Mouse (Mus musculus): ENCODE data around the gene Asb5. TPM values are rescaled to one million over a fixed set of nuclear protein-coding genes. Genes with fewer than 3 reads are reported as not detected.

Gene Asb5
- 1.2 TPM for polyA plus RNA-seq (2014; fragmentation: Illumina TruSeq; extraction: RNeasy Lipid Tissue Mini Kit (QIAGEN cat#74804); ENCODE audit: low read depth, low replicate concordance)

DNA sequence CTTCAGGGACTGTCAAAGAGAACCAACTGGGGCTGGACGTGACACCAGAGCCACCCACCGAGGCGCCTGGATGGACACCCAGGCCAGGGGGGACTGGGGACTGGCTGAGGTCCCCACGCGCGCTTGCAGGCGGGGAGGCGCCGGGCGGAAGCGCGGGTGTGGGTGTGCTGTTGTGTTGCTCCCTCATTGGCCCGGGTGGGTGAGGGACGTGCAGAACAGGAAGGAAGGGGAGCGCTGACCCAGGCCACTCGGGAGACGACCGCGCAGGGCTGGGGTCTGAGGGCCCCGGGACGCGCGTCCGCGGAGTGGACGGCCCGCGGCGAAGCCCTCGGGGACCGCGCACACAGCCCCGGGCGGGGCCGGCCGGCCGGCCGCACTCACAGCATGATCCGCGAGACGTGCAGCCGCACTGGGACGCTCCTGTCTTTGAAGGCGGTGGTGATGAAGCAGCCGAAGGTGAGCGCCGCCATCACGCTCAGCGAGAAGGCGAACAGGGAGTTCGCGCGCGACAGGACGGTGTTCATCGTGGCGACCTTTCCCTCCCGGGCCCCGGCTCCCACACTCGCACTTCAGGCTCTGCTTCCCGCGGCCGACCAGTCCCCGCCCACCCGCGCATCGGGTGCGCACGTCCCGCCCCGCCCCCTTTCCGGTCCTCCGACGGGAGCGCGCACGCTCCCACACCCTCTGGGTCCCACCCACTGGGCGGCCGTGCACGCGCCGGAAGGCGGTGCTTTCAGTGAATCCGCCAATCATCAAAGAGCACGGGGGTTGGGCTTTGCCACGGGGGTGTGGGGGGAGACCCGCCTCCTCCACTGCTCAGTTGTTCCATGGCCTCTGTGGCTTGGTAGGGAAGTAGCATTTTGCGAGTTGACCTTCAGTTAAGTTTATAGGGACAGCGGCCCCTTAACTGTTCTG is at the start of gene Asb5, which contains the start of gene Spcs3:
Gene Asb5, plus strand, starts transcription at position 199 of the 915 bp plus-strand sequence.
Gene Spcs3, minus strand, starts transcription at position 617 of the 915 bp plus-strand sequence.

DNA sequence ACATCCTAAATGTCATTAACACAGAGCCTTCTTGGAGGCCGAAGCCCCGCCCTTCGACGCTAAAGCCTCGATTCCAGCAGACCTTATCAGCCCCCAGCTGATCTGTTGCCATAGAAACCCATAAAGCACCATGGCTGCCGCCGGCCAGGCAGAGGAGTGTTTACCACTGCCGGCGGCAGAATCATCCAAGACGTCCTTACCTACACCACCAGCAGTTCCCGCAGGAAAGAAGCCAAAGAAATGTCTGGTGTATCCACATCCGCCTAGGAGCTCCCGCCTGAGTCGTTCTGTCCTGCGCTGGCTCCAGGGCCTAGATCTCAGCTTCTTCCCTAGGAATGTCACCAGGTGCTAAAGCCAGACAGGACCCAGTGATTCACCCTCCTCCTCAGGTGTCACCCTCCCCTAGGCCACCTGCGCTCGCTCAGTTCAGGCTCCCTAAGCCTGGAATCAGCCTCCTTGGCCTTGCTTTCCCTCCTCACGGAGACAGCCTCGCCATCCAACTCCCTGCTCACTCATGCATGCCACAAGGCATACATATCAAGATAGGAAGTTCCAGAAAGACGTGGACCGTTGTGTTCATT is 71.4 kb downstream of the Asb5 start, which contains the start of gene Spata4:
Gene Spata4, plus strand, starts transcription at position 111 of the 581 bp plus-strand sequence.

Other genes with a start within 250 kb of the Asb5 start
- gene Spcs3, start 418 bp downstream of the Asb5 start, polyA plus RNA-seq (2014; fragmentation: Illumina TruSeq; extraction: RNeasy Lipid Tissue Mini Kit (QIAGEN cat#74804); ENCODE audit: low read depth, low replicate concordance) = 67.3 TPM
- 25.1 TPM for gene Spata4, start 71.2 kb downstream of the Asb5 start, polyA plus RNA-seq (2014; fragmentation: Illumina TruSeq; extraction: RNeasy Lipid Tissue Mini Kit (QIAGEN cat#74804); ENCODE audit: low read depth, low replicate concordance)

All from adipose tissue, adult 10 weeks (tissue).